Mouse (Mus musculus): Measurements from ENCODE around the gene Tmcc3.

The Tmcc3 gene

DNA sequence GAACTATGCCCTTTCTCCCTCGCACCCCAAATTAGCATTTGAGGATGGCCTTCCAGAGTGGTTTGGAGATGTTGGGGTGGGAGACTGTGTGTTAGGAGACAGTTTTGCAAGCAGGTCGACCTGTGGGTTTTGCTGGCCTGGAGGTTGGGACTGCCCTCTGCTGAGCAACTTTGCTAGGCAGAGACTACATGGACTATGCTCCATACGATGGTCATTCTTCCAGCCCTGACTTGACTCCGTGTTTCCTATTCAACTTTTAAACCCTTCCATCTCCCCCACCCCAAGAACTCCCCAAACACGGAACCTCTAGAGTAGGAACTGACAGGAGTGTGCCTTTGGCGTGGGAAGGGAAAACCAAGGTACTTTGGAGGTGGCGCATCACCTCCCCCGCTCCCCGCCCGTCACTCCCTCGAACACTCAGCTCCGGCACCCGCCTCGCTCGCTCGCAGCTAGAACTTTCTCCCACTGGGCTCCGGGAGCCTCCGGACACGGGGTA lies at the start of gene Tmcc3:
TSS of gene Tmcc3 (plus strand) at position 439 of the 496 bp plus-strand sequence.
- no peak for DNase-seq

DNA sequence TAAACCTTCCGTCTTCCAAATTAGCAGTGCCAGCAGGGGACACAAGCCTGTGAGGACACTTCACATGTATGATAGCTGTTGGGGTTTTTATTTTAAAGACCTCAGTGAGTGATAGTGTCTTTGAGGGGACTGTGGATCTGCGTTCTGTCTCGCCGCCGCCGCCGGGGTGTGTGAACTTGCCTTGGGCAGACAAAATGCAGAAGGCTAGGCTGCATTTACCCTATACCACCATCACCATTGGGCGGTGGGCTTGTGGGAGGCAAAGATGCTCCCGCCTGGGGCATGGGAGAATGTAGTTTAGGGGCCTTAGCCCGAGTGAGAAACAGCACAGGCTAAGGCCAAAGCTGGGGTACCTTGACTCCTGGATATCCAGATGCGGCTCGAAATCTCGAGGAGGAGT lies 49.1 kb upstream of the Tmcc3 start:
- DNase-seq = no peak

DNA sequence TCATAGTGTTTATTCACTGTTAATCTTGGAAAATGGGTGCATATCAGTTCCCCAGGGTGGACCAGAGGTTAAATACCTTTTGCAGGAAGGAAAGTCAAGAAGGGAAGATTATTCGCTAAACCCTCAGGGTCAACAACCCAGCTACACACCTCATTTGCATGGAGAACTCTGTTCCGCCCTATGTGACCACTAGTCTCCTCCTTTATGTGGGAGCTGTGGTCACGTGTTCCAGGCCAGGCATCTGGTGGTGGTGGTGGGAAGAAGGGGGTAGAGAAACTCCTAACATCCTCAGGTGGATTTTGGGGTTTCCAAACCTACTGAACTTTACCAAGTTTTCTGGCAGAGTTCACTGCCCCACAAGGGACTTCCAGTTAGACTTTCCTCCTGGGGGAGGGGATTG lies 48.5 kb upstream of the Tmcc3 start:
- no peak for DNase-seq

DNA sequence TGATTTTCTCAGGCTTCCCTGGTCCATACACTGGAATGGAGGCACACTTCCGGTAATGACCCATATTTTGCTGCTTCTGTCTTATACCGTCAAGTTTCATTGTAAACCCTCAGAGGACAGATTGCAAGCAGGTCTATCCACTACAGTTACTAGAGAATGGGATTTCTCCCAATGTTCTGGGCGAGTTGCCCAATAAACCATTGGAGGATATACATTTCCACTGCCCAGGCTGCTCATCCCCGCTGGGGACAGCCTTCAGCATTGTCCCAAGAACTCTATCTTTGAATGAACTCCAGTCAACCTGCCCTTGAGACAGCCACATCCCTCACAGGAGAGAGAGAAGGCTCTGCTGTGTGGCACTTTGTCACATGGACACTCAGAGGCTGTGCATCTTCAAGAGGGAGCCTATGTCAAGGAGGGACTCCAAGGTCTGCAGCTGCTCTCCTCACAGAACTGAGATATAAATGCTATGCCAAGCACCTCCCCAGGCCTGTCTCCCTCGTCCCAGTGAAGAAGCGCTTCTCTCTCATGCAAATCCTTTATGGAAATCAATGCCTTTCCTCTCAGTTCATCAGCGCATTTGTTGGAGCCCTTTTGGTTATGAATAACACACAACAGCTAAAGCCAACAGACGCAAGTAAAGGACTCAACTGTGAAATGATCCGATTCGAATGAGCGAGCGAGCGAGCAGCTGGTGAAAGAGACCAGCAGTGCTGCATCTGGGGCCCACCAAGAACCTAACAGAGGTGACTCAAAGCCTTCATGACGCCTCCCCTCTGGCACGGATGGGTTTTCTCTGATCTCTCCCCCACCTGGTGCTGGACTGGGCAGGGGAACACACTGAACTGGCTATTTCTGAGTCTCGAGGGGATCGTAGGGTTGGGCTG lies 45.9 kb upstream of the Tmcc3 start:
- no peak for DNase-seq

DNA sequence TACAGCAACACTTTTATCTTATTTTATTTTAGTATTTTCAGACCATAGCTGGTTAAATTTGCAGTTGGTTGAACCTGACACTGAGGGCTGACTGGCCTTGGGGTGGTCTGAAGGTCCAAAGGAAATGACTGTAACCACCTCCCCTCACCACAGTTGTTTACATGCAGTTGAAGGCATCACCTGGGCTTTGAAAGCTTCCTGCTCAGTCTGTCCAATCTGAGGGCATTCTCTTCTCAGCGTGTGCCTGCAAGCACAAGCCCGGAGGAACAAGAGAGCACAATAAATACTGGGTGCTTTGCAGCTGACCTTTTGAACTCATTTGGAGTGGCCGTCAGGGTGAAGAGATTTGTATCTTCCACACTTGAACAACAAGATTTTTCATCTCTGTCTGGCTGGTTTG lies 36.4 kb upstream of the Tmcc3 start:
- no peak for DNase-seq

DNA sequence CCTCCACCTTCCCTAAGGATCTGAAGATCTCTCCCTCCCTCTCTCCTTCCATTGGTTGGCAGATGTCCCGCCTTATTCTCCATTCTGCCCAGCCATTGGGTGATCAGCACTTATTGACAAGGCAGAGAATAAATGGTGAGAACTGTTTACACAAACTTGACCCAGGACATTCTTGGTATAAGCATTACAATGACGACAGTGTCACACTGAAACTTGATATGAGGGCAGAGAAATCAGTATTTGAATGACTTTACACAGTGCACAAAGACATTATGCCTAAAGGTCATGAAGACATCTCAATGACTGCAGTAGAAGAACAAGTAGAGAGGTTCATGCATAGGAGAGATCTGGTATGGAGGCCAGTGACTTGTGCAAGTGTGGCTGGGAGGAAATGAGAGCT lies 35.2 kb upstream of the Tmcc3 start:
- DNase-seq = no peak

DNA sequence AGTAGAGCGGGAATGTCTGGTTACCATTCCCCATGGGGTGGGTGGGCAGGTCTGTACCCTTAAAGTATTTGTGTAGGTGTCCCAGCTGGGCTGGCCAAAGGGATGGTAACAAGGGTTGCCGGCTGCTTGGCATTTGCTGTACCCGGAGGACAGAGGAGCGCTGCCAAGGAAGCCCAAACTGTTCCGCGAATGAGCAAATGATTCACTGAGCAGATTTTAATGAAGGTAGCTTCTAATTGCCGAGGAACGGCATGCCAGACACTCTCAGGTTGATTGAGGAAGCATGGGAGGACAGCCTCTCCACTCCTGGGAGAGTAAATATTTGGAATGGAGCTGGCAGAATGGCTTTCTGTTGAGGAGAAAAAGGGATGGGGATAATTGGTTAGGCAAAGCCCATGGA lies 29.6 kb upstream of the Tmcc3 start:
- no peak for DNase-seq

DNA sequence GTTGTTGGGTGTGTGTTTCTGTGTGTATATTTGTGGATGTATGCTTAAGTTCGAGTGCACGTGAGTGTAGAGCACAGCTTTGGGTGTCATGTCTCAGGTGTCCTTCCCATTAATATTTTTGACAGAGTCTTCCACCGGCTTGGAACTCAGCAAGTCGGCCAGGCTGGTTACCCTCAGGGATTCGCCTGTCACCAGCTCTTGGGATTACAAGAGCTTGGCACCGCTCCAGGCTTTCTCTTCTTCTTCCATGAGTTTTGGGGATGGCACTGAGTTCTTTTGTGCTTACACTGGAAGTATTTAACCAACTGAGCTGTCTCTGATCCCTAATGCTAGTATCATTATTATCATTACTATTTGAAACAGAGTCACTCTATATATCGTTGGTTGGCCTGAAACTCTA lies 29.0 kb upstream of the Tmcc3 start:
- no peak for DNase-seq

DNA sequence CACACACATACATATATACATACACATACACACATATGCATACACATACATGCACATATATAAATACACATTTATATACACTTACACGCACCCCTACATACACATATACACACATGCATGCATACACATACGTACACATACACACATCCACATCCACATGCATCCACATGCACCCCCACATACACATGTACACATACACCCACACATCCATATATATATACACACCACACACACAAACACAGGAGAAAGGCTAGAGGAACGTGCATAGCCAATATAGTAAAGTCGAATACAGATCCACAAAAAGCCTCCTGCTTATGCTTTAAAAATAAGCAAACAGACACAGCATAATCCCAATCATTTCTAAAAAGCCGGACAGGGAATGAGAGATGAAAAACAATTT lies 17.3 kb upstream of the Tmcc3 start:
- no peak for DNase-seq

DNA sequence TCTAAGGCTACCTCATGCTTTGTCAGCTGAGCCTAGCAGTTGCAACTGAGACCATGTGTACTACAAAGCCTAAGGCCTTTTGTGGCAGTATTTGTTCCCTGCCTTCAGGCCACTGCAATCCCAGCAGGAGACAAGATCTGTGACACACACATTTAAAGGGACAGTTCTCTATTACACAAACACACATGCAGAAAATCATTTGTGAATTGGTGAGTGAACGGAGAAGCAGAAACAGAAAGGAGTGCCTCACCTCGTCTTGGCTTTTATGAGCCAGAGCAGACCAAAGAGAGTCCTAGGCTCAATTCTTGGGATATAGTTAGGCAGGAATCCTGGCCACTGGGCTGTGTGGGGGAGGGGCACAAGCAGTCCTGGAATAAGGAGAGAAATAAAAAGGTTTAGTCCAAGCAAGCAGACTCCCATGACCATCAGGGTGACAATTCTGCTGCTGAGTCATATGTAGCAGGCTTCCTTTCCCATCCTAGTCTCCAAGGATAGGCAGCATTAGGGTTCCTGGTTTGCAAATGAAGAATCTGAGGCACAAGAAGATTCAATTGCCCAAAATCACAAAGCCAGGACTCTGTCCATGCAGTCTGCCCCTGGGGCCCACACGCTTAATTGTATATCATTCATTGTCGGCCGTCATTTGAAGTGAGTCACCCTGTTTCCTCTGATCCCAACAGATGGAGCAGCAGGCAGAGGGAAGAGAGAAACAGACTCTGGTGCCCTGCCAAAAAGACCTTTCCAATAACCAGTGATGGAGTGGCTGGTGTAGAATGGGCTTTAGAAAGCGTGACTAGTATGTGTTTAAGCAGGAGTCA lies 16.6 kb upstream of the Tmcc3 start:
- DNase-seq = no peak

DNA sequence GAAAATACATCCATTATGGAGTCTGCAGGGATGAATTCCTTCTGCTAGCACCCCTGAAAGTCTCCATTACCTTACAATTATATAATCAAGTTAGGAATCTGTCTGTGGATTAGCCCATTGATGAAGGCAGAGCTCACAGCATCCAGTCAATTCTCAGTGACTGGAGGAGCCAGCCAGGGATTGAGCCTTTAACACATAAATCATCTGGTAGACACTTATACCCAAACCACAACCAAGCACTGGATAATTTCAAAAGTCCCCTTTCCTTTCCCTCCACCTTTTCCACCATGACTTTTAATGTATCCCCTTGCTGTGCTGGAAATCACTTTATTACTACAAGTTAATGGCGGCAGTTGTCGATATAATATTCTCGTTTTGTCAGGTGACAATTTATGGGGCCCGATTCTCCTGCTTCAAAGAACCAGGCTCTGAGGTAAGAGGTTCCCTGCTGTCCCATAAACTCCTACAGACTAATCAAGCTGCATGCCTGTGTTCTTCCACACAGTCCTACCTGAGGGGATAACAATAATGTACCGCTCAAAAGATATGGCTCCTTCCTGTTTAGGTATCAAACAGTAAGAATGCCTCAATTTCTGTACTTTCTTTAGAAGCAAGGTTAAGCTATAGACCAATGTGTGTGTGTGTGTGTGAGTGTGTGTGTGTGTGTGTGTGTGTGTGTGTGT lies 15.7 kb upstream of the Tmcc3 start:
- no peak for DNase-seq

DNA sequence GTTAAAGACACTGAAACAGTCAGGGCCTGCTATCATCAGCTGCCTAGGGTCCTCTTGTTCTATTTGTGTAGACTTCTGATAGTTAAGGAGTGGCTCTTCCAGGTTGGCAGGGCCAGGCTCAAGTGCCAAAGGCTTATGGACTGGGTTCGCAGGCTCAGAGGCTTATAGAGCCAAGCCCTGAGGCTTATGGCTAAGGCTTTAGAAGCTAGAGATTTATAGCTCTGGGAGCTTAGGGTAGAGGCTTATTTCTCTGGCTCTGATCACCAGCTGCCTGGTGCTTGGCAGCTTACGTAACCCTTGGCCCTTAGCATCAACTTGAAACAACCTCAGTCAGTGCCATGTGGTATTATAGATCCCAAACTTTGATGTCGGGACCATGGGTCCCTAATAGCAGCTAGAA lies 13.3 kb upstream of the Tmcc3 start, which contains the start of gene Gm4792:
TSS of gene Gm4792 (minus strand) at position 233 of the 400 bp plus-strand sequence.
- DNase-seq = no peak

DNA sequence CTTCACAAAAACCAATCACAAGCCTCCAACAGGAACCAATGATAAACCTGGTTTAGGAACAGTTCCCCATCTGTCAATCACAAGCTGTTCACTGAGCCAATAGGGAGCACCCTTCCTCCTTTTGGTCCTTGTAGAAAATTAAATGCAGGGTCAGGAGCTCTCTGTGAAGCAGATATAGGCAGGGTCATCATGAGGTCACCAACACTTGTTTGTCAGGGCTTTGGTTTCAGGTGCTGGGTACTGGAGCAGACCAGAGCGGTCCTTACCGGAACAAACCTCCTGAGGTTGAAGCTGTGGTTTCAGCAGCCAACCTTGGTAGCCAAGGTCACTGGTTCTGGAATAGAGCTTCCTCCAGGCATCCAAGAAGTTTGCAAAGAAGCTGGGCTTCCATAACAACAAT lies 12.4 kb upstream of the Tmcc3 start:
- DNase-seq = no peak

DNA sequence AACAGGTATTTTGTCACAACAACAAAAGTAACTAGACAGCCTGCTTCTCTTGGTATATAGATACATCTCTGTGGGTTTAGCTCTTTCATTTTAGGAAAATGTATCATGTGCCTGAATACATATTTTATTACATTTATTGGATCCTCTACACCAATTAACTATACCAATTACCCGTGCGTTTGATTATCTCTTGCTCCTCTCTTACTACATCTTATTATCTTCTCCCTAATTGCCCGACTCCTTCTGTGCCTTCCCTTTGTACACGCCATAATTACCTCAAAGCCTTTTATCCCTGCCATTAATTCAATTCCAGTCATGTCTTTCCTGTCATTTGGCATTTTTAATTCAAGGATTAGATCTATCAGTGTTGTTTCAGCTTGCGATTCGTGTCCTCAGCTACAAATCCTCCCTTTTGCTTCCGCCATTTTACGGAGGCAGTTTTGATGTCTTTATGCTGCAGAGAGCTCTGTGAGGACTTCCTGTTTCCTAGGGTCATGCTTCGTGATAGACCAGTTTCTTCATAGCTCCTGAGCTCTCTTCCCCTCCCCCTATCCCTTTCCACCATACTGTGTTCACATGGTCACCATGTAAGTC lies 7.6 kb upstream of the Tmcc3 start:
- DNase-seq = no peak

DNA sequence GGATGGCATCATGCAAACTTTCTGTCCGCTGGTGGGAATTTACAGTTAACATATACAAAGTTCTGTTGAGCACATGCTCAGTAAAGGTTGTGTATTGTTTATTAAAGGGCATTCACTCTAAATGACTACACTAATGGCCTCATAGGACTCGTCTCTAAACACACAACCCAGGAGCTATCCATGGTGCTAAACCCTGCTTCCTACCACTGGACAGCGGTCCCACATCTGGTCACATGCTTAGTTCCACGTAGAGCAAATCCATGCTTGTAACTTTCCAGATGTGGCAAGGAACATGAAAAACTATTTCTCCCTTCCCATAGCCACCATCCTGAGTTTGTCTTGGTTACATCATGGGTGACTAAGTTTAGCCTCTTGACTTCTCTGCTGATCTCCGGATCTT lies 6.2 kb upstream of the Tmcc3 start:
- DNase-seq = no peak

DNA sequence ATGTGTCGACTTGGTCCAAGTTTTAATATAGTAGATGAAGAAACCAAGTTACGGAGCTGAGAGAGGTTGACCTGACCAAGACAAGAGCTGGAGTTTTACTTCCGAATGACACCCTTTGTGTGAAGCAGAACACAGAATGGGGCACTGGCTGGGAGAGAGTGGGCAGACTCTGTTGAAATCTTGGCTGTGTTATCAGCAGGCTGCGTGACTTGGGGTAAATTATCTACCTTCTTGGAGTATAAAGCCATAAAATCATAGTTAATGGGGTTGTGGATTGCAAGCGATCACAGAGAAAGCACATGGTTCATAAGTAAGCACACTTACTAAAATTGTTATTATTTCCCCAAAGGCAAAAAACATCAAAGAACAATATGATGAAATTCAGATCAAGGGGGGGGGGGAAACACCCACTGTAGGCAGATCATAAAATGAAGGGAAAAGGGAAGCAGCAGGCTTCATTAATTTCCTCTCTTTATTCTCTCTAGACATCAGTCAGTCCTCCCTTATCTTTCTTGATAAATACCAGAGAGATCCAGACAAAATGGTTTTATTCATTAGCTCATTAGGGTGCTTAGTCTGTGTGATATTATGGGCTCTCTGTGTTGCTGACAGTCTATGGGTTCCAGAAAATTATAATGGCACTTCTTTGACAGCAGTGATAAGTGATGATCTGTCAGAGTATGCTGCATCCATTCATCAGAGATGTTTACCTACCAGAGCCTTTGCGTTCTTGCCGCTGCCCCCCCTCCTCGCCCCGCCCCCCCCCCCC lies 1.1 kb upstream of the Tmcc3 start:
- no peak for DNase-seq

DNA sequence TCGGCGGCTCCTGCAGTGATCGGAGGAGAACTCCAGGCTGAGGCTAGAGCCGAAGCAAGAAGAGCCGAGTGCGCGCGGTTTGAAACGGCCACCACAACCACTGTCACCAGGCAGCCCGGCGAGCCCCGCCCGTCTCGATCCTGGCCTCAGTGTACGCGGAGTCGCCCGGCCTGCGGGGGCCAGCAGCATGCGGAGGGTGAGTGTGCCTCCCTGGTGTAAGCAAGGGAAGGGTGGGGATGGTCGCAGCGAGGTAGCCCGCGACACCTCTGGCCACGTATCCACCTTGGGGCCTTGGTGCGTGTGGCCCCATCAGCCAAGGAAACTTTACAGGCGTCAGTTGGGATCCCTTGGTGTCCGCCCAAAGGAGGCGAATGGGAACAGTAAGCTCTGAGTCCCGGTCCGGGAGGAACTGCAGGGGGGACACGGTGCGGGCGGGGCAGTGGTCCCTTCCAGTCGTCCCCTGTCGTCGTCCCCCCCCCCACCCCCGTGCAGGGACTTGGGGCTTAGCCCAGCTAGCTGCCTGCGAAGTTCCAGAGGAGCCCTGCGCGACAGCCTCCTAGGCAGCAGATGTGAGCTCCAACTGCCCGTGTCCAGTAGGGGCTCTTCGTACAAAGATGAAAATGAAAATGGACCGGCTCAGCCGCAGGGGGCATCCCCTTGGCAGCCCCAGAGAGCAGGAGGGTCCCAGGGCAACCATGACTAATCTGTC lies 412 bp downstream of the Tmcc3 start:
- peak; percentile 6 to 7 for DNase-seq

DNA sequence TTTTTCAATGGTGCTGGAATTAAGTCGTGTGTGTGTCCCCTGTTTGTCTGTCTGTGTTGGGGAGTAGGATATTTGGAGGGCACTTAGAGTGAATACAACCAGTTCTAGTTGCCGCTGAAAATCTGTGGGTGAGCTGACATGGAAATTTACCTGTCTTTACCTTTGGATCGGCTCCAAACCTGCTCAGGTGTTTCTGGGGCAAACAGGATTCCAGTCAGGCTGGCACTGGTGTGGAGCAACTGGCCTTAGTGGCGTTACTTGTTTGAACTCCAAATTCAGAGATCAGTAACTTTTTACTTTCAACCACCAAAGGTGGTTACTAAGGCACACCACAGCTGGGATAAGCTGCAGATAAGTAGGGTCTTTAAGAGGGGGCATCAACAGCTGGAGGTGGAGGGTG lies 1.4 kb downstream of the Tmcc3 start:
- no peak for DNase-seq

DNA sequence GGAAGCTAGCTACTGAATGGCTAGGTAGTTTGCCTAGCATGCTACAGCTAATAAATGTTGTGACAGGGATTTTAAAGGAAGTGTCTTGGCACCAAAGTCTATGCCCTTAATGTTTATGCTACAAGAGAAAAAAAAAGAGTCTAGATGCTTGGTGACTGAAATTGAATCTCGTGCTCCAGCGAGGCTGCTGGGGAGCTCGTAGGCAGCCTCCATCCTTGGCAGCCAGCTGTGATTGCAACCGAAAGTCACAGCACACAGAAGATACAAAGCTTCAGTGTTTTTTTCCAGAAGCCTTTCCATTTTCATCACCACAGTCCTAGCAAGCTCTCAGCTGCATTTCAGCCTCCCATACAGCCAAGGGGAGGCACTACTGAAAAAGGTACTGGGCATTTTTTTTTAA lies 6.8 kb downstream of the Tmcc3 start:
- DNase-seq = no peak

DNA sequence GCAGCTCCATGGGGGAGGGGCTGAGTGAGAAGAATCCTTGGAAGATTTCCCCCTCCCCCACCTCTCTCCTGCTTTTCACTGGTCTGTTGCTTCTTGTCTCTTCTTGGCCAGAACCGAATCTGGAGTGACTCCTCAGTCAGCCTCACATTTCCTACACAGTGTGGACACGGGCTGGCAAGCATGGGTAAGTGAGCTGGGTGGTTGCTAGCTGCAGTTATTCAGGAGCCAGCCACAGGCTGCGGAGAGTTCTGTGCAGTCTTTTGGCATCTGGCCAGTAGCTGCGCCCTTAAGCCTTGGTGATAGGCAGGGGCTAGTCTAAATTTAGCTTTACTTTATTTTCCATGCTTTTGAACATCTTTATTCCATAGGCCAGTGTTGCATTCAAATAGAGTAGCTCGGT lies 18.2 kb downstream of the Tmcc3 start:
- no peak for DNase-seq

DNA sequence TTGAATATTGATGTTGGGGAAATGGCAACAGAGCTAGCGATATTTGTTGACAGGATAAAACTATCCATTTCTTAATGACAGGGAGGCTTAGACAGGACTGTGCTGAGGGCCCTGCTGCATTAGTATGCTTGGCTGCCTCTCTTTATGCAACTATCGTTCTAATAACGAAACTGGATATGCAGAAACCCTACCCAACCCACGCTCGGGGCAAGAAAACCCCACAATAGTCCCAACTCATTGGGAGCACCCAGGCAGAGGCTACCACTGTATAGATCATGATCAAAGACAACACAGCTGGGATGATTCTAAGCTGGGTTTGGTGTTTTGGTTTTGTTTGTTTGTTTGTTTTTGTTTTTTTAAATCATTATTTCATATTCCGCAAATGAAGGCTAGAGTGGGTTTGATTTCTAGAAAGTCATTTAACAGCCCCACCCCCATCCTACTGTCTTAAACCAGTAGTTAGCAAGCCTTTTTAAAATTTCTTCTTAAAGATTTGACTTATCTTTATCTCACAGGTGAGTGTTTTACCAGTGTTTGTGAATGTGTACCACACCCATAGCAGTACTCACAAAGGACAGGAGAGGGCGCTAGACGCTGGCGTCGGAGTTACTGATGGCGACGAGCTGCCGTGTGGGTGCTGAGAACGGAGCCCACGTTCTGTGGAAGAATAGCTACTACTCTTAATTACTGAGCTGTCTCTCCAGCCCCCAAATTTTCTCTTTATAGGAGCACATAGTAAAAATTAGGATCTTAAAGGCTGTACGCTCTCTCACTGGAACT lies 20.8 kb downstream of the Tmcc3 start:
- peak; percentile 41 for DNase-seq

Data from B cell, adult 2 months (primary cell).